Mouse (Mus musculus): Measurements from ENCODE around the gene Vwa3b. TPM values are rescaled to one million over a fixed set of nuclear protein-coding genes. Genes with fewer than 3 reads are reported as not detected.
A peak's percentile ranks its signal among the peaks of the same experiment; 100 is the strongest.

Vwa3b gene
- polyA plus RNA-seq, 1 experiment from 2014 or later: 0.34 TPM

GRCm38 (mm10) chr1:37130012-37130570 is 103.7 kb downstream of the Vwa3b start:
- H3K36me3 ChIP-seq (ENCODE audit: control insufficient read depth, insufficient read depth, low read length): no peaks in the 10 kb centered on the region
- H3K27ac ChIP-seq (replicated peaks; ENCODE audit: low read depth, low read length): no peak overlapping the region
- H3K9ac ChIP-seq (replicated peaks; ENCODE audit: low read length): no peak overlapping the region
- no peak for ATAC-seq (ENCODE audit: low FRiP score, low TSS enrichment)
- no peak overlapping the region for H3K4me3 ChIP-seq (replicated peaks; ENCODE audit: low read depth, low read length)
- no peak for DNase-seq
- H3K4me1 ChIP-seq (ENCODE audit: control insufficient read depth, insufficient read depth, low read length): peaks cover 3% of the 10 kb centered on the region; the same call in 1 of the 2 replicates
- no peaks in the 10 kb centered on the region for H3K9me3 ChIP-seq (ENCODE audit: control insufficient read depth, low read length)
- WGBS: 77% methylated on average over 8 of the region's 8 CpGs
- H3K27me3 ChIP-seq (ENCODE audit: control insufficient read depth, insufficient read depth, low read length): no peaks in the 10 kb centered on the region
- H3K4me2 ChIP-seq (ENCODE audit: low read length): no peak overlapping the region

- ATAC-seq (ENCODE audit: low FRiP score, low TSS enrichment): no peak
- DNase-seq: no peak
Observed at GRCm38 (mm10) chr1:37131146-37131545, 104.8 kb downstream of the Vwa3b start.

GRCm38 (mm10) chr1:37132433-37132832 is 106.0 kb downstream of the Vwa3b start:
- 66% methylated on average over 7 of the region's 7 CpGs for WGBS
- Histone ChIP-seq H3K9ac (replicated peaks; ENCODE audit: low read length) (no peak overlapping the region), H3K27me3 (ENCODE audit: control insufficient read depth, insufficient read depth, low read length) (no peaks in the 10 kb centered on the region), H3K27ac (replicated peaks; ENCODE audit: low read depth, low read length) (no peak overlapping the region), H3K36me3 (ENCODE audit: control insufficient read depth, insufficient read depth, low read length) (no peaks in the 10 kb centered on the region), H3K4me3 (replicated peaks; ENCODE audit: low read depth, low read length) (no peak overlapping the region), H3K4me1 (ENCODE audit: control insufficient read depth, insufficient read depth, low read length) (no peaks in the 10 kb centered on the region), H3K9me3 (ENCODE audit: control insufficient read depth, low read length) (no peaks in the 10 kb centered on the region), H3K4me2 (ENCODE audit: low read length) (no peak overlapping the region)
- no peak for DNase-seq
- no peak for ATAC-seq (ENCODE audit: low FRiP score, low TSS enrichment)

More at GRCm38 (mm10) chr1:37131146-37131545, 104.8 kb downstream of the Vwa3b start:
- Histone ChIP-seq H3K4me2 (ENCODE audit: low read length) (no peak overlapping the region), H3K27me3 (ENCODE audit: control insufficient read depth, insufficient read depth, low read length) (no peaks in the 10 kb centered on the region), H3K4me3 (replicated peaks; ENCODE audit: low read depth, low read length) (no peak overlapping the region), H3K9me3 (ENCODE audit: control insufficient read depth, low read length) (no peaks in the 10 kb centered on the region), H3K27ac (replicated peaks; ENCODE audit: low read depth, low read length) (no peak overlapping the region), H3K4me1 (ENCODE audit: control insufficient read depth, insufficient read depth, low read length) (no peaks in the 10 kb centered on the region), H3K36me3 (ENCODE audit: control insufficient read depth, insufficient read depth, low read length) (no peaks in the 10 kb centered on the region), H3K9ac (replicated peaks; ENCODE audit: low read length) (no peak overlapping the region)

- no peak overlapping the region for H3K4me3 ChIP-seq (replicated peaks; ENCODE audit: low read depth, low read length)
- H3K4me1 ChIP-seq (ENCODE audit: control insufficient read depth, insufficient read depth, low read length): no peaks in the 10 kb centered on the region
- 92% methylated on average over 4 of the region's 4 CpGs for WGBS
- DNase-seq (no peak), ATAC-seq (ENCODE audit: low FRiP score, low TSS enrichment) (no peak)
- H3K27me3 ChIP-seq (ENCODE audit: control insufficient read depth, insufficient read depth, low read length): no peaks in the 10 kb centered on the region
- H3K27ac ChIP-seq (replicated peaks; ENCODE audit: low read depth, low read length): no peak overlapping the region
- H3K9ac ChIP-seq (replicated peaks; ENCODE audit: low read length): no peak overlapping the region
- no peaks in the 10 kb centered on the region for H3K9me3 ChIP-seq (ENCODE audit: control insufficient read depth, low read length)
- H3K4me2 ChIP-seq (ENCODE audit: low read length): no peak overlapping the region
- no peaks in the 10 kb centered on the region for H3K36me3 ChIP-seq (ENCODE audit: control insufficient read depth, insufficient read depth, low read length)
Observed at GRCm38 (mm10) chr1:37145966-37146365, 119.6 kb downstream of the Vwa3b start.

DNA sequence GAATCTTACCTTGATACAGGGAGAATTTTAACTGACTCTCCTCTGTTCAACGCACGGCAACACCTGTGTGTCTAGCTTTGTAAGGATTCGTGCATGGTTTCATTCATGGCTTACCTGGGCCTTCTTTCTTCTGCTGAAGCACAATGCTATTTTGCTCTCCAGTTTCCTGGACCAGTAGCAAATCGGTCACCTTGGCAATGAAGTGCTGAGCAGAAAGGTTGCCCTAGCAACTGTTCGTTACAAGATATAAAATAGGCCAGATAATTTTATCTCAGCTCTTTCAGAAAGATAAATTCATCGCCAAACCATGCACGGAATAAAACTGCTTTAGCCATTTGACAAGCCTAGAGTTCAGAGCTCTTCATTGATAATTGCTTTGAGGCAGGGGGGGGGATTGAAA is 123.5 kb downstream of the Vwa3b start:
- H3K4me3 ChIP-seq (replicated peaks; ENCODE audit: low read depth, low read length): no peak overlapping the region
- H3K36me3 ChIP-seq (ENCODE audit: control insufficient read depth, insufficient read depth, low read length): no peaks in the 10 kb centered on the region
- WGBS: 85% methylated on average over 7 of the region's 7 CpGs
- DNase-seq (peak; percentile 28), ATAC-seq (ENCODE audit: low FRiP score, low TSS enrichment) (no peak)
- no peaks in the 10 kb centered on the region for H3K9me3 ChIP-seq (ENCODE audit: control insufficient read depth, low read length)
- H3K9ac ChIP-seq (replicated peaks; ENCODE audit: low read length): no peak overlapping the region
- no peak overlapping the region for H3K4me2 ChIP-seq (ENCODE audit: low read length)
- no peaks in the 10 kb centered on the region for H3K27me3 ChIP-seq (ENCODE audit: control insufficient read depth, insufficient read depth, low read length)
- H3K4me1 ChIP-seq (ENCODE audit: control insufficient read depth, insufficient read depth, low read length): no peaks in the 10 kb centered on the region
- H3K27ac ChIP-seq (replicated peaks; ENCODE audit: low read depth, low read length): no peak overlapping the region

GRCm38 (mm10) chr1:37151896-37152295 is 125.5 kb downstream of the Vwa3b start:
- Histone ChIP-seq H3K4me3 (replicated peaks; ENCODE audit: low read depth, low read length) (no peak overlapping the region), H3K9me3 (ENCODE audit: control insufficient read depth, low read length) (no peaks in the 10 kb centered on the region), H3K4me1 (ENCODE audit: control insufficient read depth, insufficient read depth, low read length) (no peaks in the 10 kb centered on the region), H3K36me3 (ENCODE audit: control insufficient read depth, insufficient read depth, low read length) (no peaks in the 10 kb centered on the region), H3K27ac (replicated peaks; ENCODE audit: low read depth, low read length) (no peak overlapping the region), H3K27me3 (ENCODE audit: control insufficient read depth, insufficient read depth, low read length) (no peaks in the 10 kb centered on the region), H3K9ac (replicated peaks; ENCODE audit: low read length) (no peak overlapping the region), H3K4me2 (ENCODE audit: low read length) (no peak overlapping the region)
- ATAC-seq (ENCODE audit: low FRiP score, low TSS enrichment) (no peak), DNase-seq (no peak)
- WGBS: 93% methylated on average over 9 of the region's 9 CpGs

- Histone ChIP-seq H3K9me3 (ENCODE audit: control insufficient read depth, low read length) (0 out of 2 replicates have a peak, but pooled peaks cover 3% of the 10 kb centered on the region), H3K4me2 (ENCODE audit: low read length) (no peak overlapping the region), H3K4me3 (replicated peaks; ENCODE audit: low read depth, low read length) (no peak overlapping the region), H3K9ac (replicated peaks; ENCODE audit: low read length) (no peak overlapping the region), H3K4me1 (ENCODE audit: control insufficient read depth, insufficient read depth, low read length) (no peaks in the 10 kb centered on the region), H3K27ac (replicated peaks; ENCODE audit: low read depth, low read length) (no peak overlapping the region), H3K27me3 (ENCODE audit: control insufficient read depth, insufficient read depth, low read length) (no peaks in the 10 kb centered on the region), H3K36me3 (ENCODE audit: control insufficient read depth, insufficient read depth, low read length) (no peaks in the 10 kb centered on the region)
- DNase-seq (peak; percentile 34), ATAC-seq (ENCODE audit: low FRiP score, low TSS enrichment) (no peak)
- WGBS: 62% methylated on average over 6 of the region's 6 CpGs
Observed at GRCm38 (mm10) chr1:37166066-37166465, 139.7 kb downstream of the Vwa3b start.

DNA sequence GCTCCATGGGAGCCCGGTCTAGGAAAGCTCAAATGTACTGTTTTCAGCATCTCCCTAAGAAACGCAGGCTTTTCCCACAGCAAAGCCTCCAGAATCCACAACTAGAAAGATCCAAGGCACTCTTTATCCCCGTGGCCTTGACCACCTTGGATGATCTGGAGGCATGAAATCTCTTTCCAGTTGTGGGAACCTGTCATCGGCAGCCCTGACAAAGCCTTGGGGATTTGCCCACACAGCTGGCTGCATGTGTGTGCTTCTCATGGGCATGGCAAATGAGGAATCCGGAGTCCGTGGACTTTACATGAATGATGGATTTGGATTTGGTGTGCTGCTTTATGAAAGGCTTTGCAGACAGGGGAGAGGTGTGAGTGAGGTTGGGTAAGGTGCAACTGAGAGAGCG is 141.5 kb downstream of the Vwa3b start:
- Histone ChIP-seq H3K27me3 (ENCODE audit: control insufficient read depth, insufficient read depth, low read length) (no peaks in the 10 kb centered on the region), H3K36me3 (ENCODE audit: control insufficient read depth, insufficient read depth, low read length) (no peaks in the 10 kb centered on the region), H3K4me1 (ENCODE audit: control insufficient read depth, insufficient read depth, low read length) (no peaks in the 10 kb centered on the region), H3K9me3 (ENCODE audit: control insufficient read depth, low read length) (0 out of 2 replicates have a peak, but pooled peaks cover 3% of the 10 kb centered on the region), H3K4me2 (ENCODE audit: low read length) (no peak overlapping the region), H3K27ac (replicated peaks; ENCODE audit: low read depth, low read length) (no peak overlapping the region), H3K4me3 (replicated peaks; ENCODE audit: low read depth, low read length) (no peak overlapping the region), H3K9ac (replicated peaks; ENCODE audit: low read length) (no peak overlapping the region)
- no peak for DNase-seq
- no peak for ATAC-seq (ENCODE audit: low FRiP score, low TSS enrichment)
- 64% methylated on average over 7 of the region's 7 CpGs for WGBS

GRCm38 (mm10) chr1:37177874-37178273 is 151.5 kb downstream of the Vwa3b start:
- ATAC-seq (ENCODE audit: low FRiP score, low TSS enrichment): no peak
- WGBS: 85% methylated on average over 2 of the region's 2 CpGs

More at GRCm38 (mm10) chr1:37177874-37178273, 151.5 kb downstream of the Vwa3b start:
- H3K9ac ChIP-seq (replicated peaks; ENCODE audit: low read length): no peak overlapping the region
- H3K4me1 ChIP-seq (ENCODE audit: control insufficient read depth, insufficient read depth, low read length): no peaks in the 10 kb centered on the region
- H3K4me3 ChIP-seq (replicated peaks; ENCODE audit: low read depth, low read length): no peak overlapping the region
- H3K27me3 ChIP-seq (ENCODE audit: control insufficient read depth, insufficient read depth, low read length): no peaks in the 10 kb centered on the region
- no peak overlapping the region for H3K4me2 ChIP-seq (ENCODE audit: low read length)
- H3K9me3 ChIP-seq (ENCODE audit: control insufficient read depth, low read length): no peaks in the 10 kb centered on the region
- no peaks in the 10 kb centered on the region for H3K36me3 ChIP-seq (ENCODE audit: control insufficient read depth, insufficient read depth, low read length)
- DNase-seq: no peak
- no peak overlapping the region for H3K27ac ChIP-seq (replicated peaks; ENCODE audit: low read depth, low read length)
